Mouse (Mus musculus): ENCODE measurements at regions not wholly inside any gene's neighbourhood (a gene's known extent, or its start where the extent isn't known, plus 50 kb on each side); places are given as distances from the start of the nearest gene placed in this dataset.

- no peak for DNase-seq (ENCODE audit: low spot score)
These were observed 152.6 kb upstream of the Api5 start for GRCm38 (mm10) chr2:94590494-94590893.

- DNase-seq (ENCODE audit: low spot score) = no peak
These were observed 149.3 kb upstream of the Api5 start for GRCm38 (mm10) chr2:94587255-94587654.

- peak; percentile 5 for DNase-seq (ENCODE audit: low spot score)
These were observed 133.7 kb upstream of the Api5 start for GRCm38 (mm10) chr2:94571646-94572045.

- DNase-seq (ENCODE audit: low spot score) = no peak
These were observed 103.4 kb upstream of the Api5 start for GRCm38 (mm10) chr2:94541230-94541905.

GRCm38 (mm10) chr2:94536631-94537030 lies 98.7 kb upstream of the Api5 start:
- DNase-seq (ENCODE audit: low spot score) = no peak

- DNase-seq (ENCODE audit: low spot score) = peak; percentile 7
These were observed 93.2 kb upstream of the Api5 start for GRCm38 (mm10) chr2:94531175-94531574.

- peak; percentile 86 for DNase-seq (ENCODE audit: low spot score)
These were observed 86.6 kb upstream of the Api5 start for GRCm38 (mm10) chr2:94524536-94524935.

- DNase-seq (ENCODE audit: low spot score) = no peak
These were observed 78.9 kb upstream of the Api5 start for GRCm38 (mm10) chr2:94516866-94517265.

GRCm38 (mm10) chr2:94512027-94512426 lies 74.1 kb upstream of the Api5 start:
- no peak for DNase-seq (ENCODE audit: low spot score)

- DNase-seq (ENCODE audit: low spot score) = no peak
These were observed 62.7 kb upstream of the Api5 start for GRCm38 (mm10) chr2:94500649-94501048.

GRCm38 (mm10) chr2:94498516-94498915 lies 60.6 kb upstream of the Api5 start:
- DNase-seq (ENCODE audit: low spot score) = no peak
